Mouse (Mus musculus): Measurements from ENCODE around the gene Gm21170. TPM values are rescaled to one million over a fixed set of nuclear protein-coding genes. Genes with fewer than 3 reads are reported as not detected.

Gene Gm21170
- not detected for polyA plus RNA-seq (2014; fragmentation: Illumina TruSeq; extraction: RNeasy Lipid Tissue Mini Kit (QIAGEN cat#74804))

GRCm38 (mm10) chrY:47690998-47691397 is at the start of gene Gm21170:
Gene Gm21170 (minus strand): TSS chrY:47691098.

Other genes starting within 250 kb of the Gm21170 start
- gene Gm21256, start 240.1 kb downstream of the Gm21170 start, polyA plus RNA-seq (2014; fragmentation: Illumina TruSeq; extraction: RNeasy Lipid Tissue Mini Kit (QIAGEN cat#74804)): not detected